Mouse (Mus musculus): Measurements from ENCODE around the gene Rbm41. TPM values are rescaled to one million over a fixed set of nuclear protein-coding genes. Genes with fewer than 3 reads are reported as not detected.

Gene Rbm41
- total and polyA plus RNA-seq, 2 experiments = 0.24 to 5.8 TPM

DNA sequence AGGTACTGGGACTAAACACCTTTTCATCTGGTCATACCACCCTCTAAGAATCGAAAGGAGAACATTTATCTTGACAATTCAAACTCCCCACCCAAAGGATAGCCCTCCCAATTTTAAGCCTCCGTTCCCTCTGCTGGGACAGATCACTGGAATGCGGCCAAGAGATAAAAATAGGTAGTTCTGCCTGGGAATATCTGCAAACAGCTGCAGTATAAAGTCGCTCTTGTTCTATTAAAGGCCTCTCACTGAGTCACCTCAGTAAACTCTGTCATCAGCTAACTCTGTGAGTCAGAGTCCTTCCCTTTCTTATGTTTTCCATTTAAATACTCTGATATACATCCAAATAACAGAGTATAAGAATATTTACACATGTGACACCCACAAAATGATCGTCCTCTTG is 139.0 kb downstream of the Rbm41 start:
- no peaks in the 10 kb centered on the region for H3K36me3 ChIP-seq (ENCODE audit: control insufficient read depth, insufficient read depth, low read length)
- H3K27ac ChIP-seq (replicated peaks; ENCODE audit: insufficient read depth, low read depth, low read length) = no peak overlapping the region
- no peaks in the 10 kb centered on the region for H3K27me3 ChIP-seq (ENCODE audit: control insufficient read depth, insufficient read depth, low read length)
- TF ChIP-seq CTCF (IDR thresholded peaks at IDR 0.05; ENCODE audit: low read depth, low read length) (no peak), POLR2A (IDR thresholded peaks at IDR 0.05; ENCODE audit: extremely low read depth, insufficient read depth, low read length) (no peak)
- H3K9ac ChIP-seq (ENCODE audit: low read depth, low read length) = no peak overlapping the region
- no peaks in the 10 kb centered on the region for H3K79me2 ChIP-seq (ENCODE audit: control insufficient read depth, insufficient read depth, low read length)
- WGBS = 62% methylated on average over 5 of the region's 5 CpGs
- H3K4me1 ChIP-seq (ENCODE audit: control insufficient read depth, insufficient read depth, low read length) = no peaks in the 10 kb centered on the region
- H3K4me3 ChIP-seq (ENCODE audit: insufficient read depth, low read depth, low read length) = no peak overlapping the region
- no peak for DNase-seq (ENCODE audit: extremely low read depth, low read depth, low spot score)

DNA sequence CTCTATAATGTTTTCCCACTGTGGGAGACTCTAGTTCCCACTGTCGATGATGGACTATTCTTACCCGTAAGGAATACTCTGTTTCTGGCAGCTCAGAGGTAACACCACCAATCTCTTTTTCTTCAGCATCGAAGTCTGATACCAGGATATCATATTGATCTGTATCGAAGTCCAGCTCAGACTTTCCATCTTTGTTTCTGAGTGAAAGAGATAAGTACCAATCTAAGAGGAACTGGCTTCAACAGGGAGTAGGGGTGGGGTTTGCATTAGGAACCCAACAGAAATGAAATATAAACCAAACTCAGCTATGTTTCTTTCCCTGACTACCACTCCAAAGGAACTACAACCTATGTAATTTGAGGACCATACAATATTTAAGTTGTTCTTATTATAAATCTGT is 143.6 kb downstream of the Rbm41 start:
- H3K27me3 ChIP-seq (ENCODE audit: control insufficient read depth, insufficient read depth, low read length) = no peaks in the 10 kb centered on the region
- no peak for TF ChIP-seq POLR2A (IDR thresholded peaks at IDR 0.05; ENCODE audit: extremely low read depth, insufficient read depth, low read length)
- no peak for TF ChIP-seq CTCF (IDR thresholded peaks at IDR 0.05; ENCODE audit: low read depth, low read length)
- no peak overlapping the region for H3K27ac ChIP-seq (replicated peaks; ENCODE audit: insufficient read depth, low read depth, low read length)
- no peak overlapping the region for H3K4me3 ChIP-seq (ENCODE audit: insufficient read depth, low read depth, low read length)
- H3K79me2 ChIP-seq (ENCODE audit: control insufficient read depth, insufficient read depth, low read length) = no peaks in the 10 kb centered on the region
- no peaks in the 10 kb centered on the region for H3K36me3 ChIP-seq (ENCODE audit: control insufficient read depth, insufficient read depth, low read length)
- no peak overlapping the region for H3K9ac ChIP-seq (ENCODE audit: low read depth, low read length)
- no peaks in the 10 kb centered on the region for H3K4me1 ChIP-seq (ENCODE audit: control insufficient read depth, insufficient read depth, low read length)
- no peak for DNase-seq (ENCODE audit: extremely low read depth, low read depth, low spot score)
- 77% methylated on average over 4 of the region's 4 CpGs for WGBS

DNA sequence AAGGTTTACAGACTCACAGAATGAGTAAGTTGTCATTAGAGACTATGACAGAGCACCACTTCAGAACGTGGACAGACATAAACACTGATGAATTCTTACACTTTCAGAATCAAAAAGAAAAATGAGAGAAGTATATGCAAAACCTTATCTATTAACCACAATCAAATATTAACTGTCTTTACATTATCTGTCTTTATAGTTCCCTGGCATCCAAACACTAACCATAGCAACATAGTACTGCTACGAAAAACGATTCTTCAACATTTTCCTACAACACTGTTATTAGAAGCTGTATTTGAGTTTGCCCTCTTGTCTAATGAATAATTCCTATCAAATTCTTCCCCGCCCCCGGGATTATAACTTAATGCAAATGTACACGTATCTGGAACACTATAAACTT is 157.3 kb downstream of the Rbm41 start:
- no peak overlapping the region for H3K27ac ChIP-seq (replicated peaks; ENCODE audit: insufficient read depth, low read depth, low read length)
- H3K36me3 ChIP-seq (ENCODE audit: control insufficient read depth, insufficient read depth, low read length) = no peaks in the 10 kb centered on the region
- no peaks in the 10 kb centered on the region for H3K4me1 ChIP-seq (ENCODE audit: control insufficient read depth, insufficient read depth, low read length)
- 93% methylated on average over 6 of the region's 6 CpGs for WGBS
- H3K9ac ChIP-seq (ENCODE audit: low read depth, low read length) = no peak overlapping the region
- TF ChIP-seq CTCF (IDR thresholded peaks at IDR 0.05; ENCODE audit: low read depth, low read length) (no peak), POLR2A (IDR thresholded peaks at IDR 0.05; ENCODE audit: extremely low read depth, insufficient read depth, low read length) (no peak)
- H3K79me2 ChIP-seq (ENCODE audit: control insufficient read depth, insufficient read depth, low read length) = no peaks in the 10 kb centered on the region
- H3K4me3 ChIP-seq (ENCODE audit: insufficient read depth, low read depth, low read length) = no peak overlapping the region
- no peak for DNase-seq (ENCODE audit: extremely low read depth, low read depth, low spot score)
- no peaks in the 10 kb centered on the region for H3K27me3 ChIP-seq (ENCODE audit: control insufficient read depth, insufficient read depth, low read length)

Other genes with a start within 250 kb of the Rbm41 start
- 0.74 and 1.6 TPM in 2 replicates for gene Ripply1, start 216.2 kb downstream of the Rbm41 start, total RNA-seq (2014; rRNA removed)
- 1.5 and 2.5 TPM in 2 replicates for gene Ripply1, start 216.2 kb downstream of the Rbm41 start, polyA plus RNA-seq (2012; rRNA removed)
- gene Cldn2, start 197.8 kb downstream of the Rbm41 start, total RNA-seq (2014; rRNA removed) = 22.4 and 23.1 TPM in 2 replicates
- 42.9 and 59.2 TPM in 2 replicates for gene Cldn2, start 197.8 kb downstream of the Rbm41 start, polyA plus RNA-seq (2012; rRNA removed)
- 2.3 and 2.8 TPM in 2 replicates for gene Morc4, start 126.9 kb downstream of the Rbm41 start, total RNA-seq (2014; rRNA removed)
- 1.7 and 2.0 TPM in 2 replicates for gene Morc4, start 126.9 kb downstream of the Rbm41 start, polyA plus RNA-seq (2012; rRNA removed)
- 1.4 and 7.4 TPM in 2 replicates for gene Nup62cl, start 64.1 kb upstream of the Rbm41 start, total RNA-seq (2014; rRNA removed)
- 0.30 and 3.4 TPM in 2 replicates for gene Nup62cl, start 64.1 kb upstream of the Rbm41 start, polyA plus RNA-seq (2012; rRNA removed)
- gene Pih1h3b, start 64.3 kb upstream of the Rbm41 start, total RNA-seq (2014; rRNA removed) = not detected in 2 replicates
- gene Pih1h3b, start 64.3 kb upstream of the Rbm41 start, polyA plus RNA-seq (2012; rRNA removed) = not detected in 2 replicates

Measured in liver, adult 2 months (tissue).